Mouse (Mus musculus) embryonic facial prominence, embryonic 14.5 days (tissue): ENCODE measurements at regions not wholly inside any gene's neighbourhood (a gene's known extent, or its start where the extent isn't known, plus 50 kb on each side); places are given as distances from the start of the nearest gene placed in this dataset.

Experiments
- ATAC-seq: fragments of 200-750 bp; cut with Nextera tagmentation; 2 replicates; pipeline ENCODE4 v1.8.0; 2017; ENCODE audit warnings: low read depth, moderate number of reproducible peaks, moderate TSS enrichment
- DNase-seq: peaks from one replicate; pipeline ENCODE4 v3.0.0-alpha.2; 2015; ENCODE audit warnings: low spot score
- H3K27ac ChIP-seq: fragments of 300-500 bp; sonication (generic); replicated peaks from 2 replicates; pipeline ENCODE4 v1.5.1; 2014; ENCODE audit warnings: low read depth, mild to moderate bottlenecking, low read length, moderate library complexity
- H3K27me3 ChIP-seq: fragments of 300-500 bp; sonication (generic); replicated peaks from 2 replicates; pipeline ENCODE4 v1.6.1; 2014; ENCODE audit warnings: low read length; ENCODE audit not compliant: control insufficient read depth, insufficient read depth
- H3K36me3 ChIP-seq: fragments of 300-500 bp; sonication (generic); 2 replicates; pipeline ENCODE4 v1.6.1; 2014; ENCODE audit warnings: low read length, mixed read lengths; ENCODE audit not compliant: control insufficient read depth, insufficient read depth
- H3K4me1 ChIP-seq: fragments of 300-500 bp; sonication (generic); 2 replicates; pipeline ENCODE4 v1.6.1; 2014; ENCODE audit warnings: antibody characterized with exemption, low read length; ENCODE audit not compliant: control insufficient read depth, insufficient read depth
- H3K4me2 ChIP-seq: fragments of 300-500 bp; sonication (generic); 2 replicates; pipeline ENCODE4 v1.6.1; 2014; ENCODE audit warnings: low read depth, mild to moderate bottlenecking, low read length, moderate library complexity, mixed read lengths
- H3K4me3 ChIP-seq: fragments of 300-500 bp; sonication (generic); 2 replicates; pipeline ENCODE4 v1.5.1; 2014; ENCODE audit warnings: low read depth, mild to moderate bottlenecking, low read length
- H3K9ac ChIP-seq: fragments of 300-500 bp; sonication (generic); 2 replicates; pipeline ENCODE4 v1.6.1; 2014; ENCODE audit warnings: low read depth, mild to moderate bottlenecking, low read length, moderate library complexity, mixed read lengths
- H3K9me3 ChIP-seq: fragments of 300-500 bp; sonication (generic); 2 replicates; pipeline ENCODE4 v1.6.1; 2016; ENCODE audit warnings: low read length; ENCODE audit not compliant: control insufficient read depth
- WGBS: fragments of 180-500 bp; shearing (Covaris S2); extraction: QIAGEN DNeasy Blood & Tissue Kit; methylation state at CpG from one replicate; pipeline ENCODE4 v1.1.7; 2014; 5-methylcytosine and 5-hydroxymethylcytosine counted together

DNA sequence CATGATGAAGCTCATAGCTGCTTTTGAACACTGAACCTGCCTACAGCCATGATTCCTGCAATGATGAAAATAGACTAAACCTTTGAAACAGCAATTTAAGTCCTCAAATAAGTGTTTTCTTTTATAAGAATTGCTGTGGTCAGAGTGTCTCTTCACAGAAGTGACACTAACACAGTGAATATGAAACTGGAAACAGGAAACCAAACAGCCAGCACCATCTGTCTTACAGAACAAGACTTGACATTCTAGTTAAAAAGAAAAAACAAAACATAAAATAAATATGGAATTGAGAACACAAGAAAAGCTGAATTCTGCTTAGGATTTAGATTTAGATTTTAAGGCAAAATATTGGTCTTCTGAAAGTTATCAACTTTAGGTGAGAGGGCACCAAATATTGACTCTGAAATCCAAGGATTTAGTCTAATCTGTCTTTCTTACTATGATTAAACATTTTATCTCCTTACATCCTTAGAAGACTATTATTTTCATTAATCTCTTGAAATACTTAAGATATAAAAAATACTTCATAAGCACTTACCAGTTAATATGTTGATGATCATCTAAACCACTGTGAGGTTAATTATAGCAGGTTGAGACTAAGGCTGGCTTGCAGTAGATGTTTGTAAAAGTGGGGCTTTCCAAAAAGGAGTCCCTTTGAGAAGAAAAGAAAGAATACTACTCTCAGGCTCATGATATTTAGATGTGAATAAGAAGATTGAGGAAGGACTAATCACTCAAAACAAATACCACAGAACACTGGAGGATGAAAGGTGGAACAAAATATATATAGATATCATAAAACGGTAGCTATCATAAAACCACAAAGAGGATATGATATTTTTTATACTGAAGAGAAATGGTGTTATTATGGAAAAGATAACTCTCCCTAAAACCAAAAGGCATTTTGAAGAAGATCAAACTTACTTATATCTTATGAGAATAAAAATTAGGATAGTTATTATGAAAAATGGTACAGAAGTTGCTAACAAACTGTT lies 903.7 kb downstream of the Tbl1xr1 start:
- WGBS: 89% methylated on average over 1 of the region's 1 CpGs
- DNase-seq (no peak), ATAC-seq (no peak)
- Histone ChIP-seq H3K36me3 (no peaks in the 10 kb centered on the region), H3K4me2 (no peak overlapping the region), H3K9ac (no peak overlapping the region), H3K4me3 (no peak overlapping the region), H3K27me3 (no peaks in the 10 kb centered on the region), H3K27ac (no peak overlapping the region), H3K4me1 (no peaks in the 10 kb centered on the region), H3K9me3 (no peaks in the 10 kb centered on the region)

GRCm38 (mm10) chr3:22982430-22982829 lies 906.0 kb downstream of the Tbl1xr1 start:
- Histone ChIP-seq H3K36me3 (no peaks in the 10 kb centered on the region), H3K9me3 (no peaks in the 10 kb centered on the region), H3K4me3 (no peak overlapping the region), H3K27me3 (no peaks in the 10 kb centered on the region), H3K4me1 (no peaks in the 10 kb centered on the region), H3K9ac (no peak overlapping the region), H3K27ac (no peak overlapping the region), H3K4me2 (no peak overlapping the region)
- DNase-seq (no peak), ATAC-seq (no peak)

DNA sequence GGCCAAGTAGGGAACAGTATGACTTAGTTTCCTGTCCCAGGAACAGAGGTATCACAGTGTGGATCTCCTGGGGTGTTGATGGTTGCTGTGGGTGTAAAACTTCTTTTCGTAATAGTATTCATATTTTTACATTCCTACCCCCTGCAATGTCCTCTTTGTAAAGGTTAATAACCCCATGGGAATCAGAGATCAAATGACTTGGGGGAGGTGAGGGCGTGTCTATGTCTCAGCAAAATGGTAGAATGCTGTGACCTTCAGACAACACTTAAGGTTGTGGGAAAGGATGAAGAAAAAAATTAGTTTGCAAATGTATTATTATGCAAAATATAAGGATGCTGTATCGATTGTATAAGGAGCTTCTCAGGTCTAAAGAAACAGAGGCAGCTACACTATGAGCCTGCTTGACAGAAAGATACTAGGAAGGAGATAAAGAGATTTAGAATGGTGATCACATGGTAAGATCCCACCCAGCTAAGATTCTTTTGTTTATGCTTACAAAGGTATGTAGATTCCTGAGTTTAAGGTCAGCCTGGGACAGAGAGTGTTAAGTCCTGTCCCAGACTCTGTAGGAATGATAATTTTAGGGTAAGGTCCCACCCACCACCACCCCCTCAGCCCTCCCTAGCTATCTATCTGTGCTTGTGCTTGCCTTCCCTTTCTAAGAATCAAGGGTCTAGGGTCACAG lies 913.8 kb downstream of the Tbl1xr1 start:
- H3K9me3 ChIP-seq: no peaks in the 10 kb centered on the region
- no peaks in the 10 kb centered on the region for H3K4me1 ChIP-seq
- H3K27me3 ChIP-seq: no peaks in the 10 kb centered on the region
- WGBS: 69% methylated on average over 3 of the region's 3 CpGs
- H3K4me3 ChIP-seq: no peak overlapping the region
- no peak overlapping the region for H3K27ac ChIP-seq
- no peak overlapping the region for H3K4me2 ChIP-seq
- DNase-seq (no peak), ATAC-seq (no peak)
- H3K36me3 ChIP-seq: no peaks in the 10 kb centered on the region
- H3K9ac ChIP-seq: no peak overlapping the region

DNA sequence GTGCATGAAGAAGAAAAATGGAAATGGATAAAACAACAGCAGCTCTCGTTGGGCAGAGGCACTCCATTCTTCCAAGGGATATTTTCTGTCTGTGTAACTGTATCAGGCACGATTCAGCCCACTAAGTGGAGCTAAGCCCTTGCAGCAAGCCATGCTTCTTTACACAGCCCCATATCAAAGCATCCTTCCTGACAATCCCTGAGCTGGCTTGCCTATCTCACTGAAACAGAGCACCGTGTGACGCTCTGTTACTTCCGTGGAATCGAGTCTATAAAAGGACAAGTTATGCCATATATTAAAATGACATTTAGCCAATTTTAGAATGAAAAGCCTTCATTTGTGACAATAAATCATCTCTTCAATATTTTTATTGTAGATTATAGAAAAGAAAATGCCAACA lies 918.8 kb downstream of the Tbl1xr1 start:
- Histone ChIP-seq H3K36me3 (no peaks in the 10 kb centered on the region), H3K9ac (no peak overlapping the region), H3K27me3 (no peaks in the 10 kb centered on the region), H3K4me3 (no peak overlapping the region), H3K4me2 (no peak overlapping the region), H3K4me1 (no peaks in the 10 kb centered on the region), H3K9me3 (no peaks in the 10 kb centered on the region), H3K27ac (no peak overlapping the region)
- WGBS: 81% methylated on average over 6 of the region's 6 CpGs
- DNase-seq: no peak
- no peak for ATAC-seq

DNA sequence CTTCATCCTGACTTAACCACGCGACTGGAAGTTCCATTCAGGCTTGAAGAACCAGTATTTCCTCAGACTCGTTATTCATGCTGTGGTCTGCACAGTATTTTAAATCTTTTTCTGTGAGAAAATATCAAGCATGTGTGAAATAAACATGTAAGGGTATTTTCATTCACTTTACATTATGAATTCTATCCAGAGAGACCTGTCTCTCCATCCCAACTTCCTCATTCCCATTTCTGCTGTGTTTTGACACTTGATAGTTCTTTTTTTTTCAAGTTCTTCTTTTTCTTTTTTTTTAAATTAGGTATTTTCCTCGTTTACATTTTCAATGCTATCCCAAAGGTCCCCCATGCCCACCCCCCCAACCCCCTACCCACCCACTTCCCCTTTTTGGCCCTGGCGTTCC lies 919.4 kb downstream of the Tbl1xr1 start:
- Histone ChIP-seq H3K27me3 (no peaks in the 10 kb centered on the region), H3K4me1 (no peaks in the 10 kb centered on the region), H3K4me3 (no peak overlapping the region), H3K4me2 (no peak overlapping the region), H3K36me3 (no peaks in the 10 kb centered on the region), H3K27ac (no peak overlapping the region), H3K9me3 (no peaks in the 10 kb centered on the region), H3K9ac (no peak overlapping the region)
- DNase-seq (no peak), ATAC-seq (no peak)
- WGBS: 58% methylated on average over 5 of the region's 5 CpGs

DNA sequence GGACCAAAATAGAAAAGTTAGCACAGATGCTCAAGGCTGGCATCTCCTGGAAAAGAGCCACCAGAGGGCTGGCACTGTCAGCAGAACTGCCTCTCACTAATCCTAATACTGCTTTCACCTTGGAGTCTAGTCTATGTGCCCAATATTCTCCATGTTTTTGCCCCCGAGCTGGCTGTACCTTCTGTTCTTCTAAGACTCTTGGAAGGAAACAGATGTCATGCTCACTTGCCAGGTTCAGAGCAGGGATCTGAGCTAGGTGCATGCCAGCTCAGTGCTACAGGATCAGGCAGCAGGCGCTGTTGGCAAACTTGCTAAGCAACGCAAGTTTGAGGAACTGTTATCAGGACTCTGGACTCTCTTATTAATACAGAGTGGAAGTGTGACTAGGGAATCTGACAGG lies 924.6 kb downstream of the Tbl1xr1 start:
- no peak for DNase-seq
- 72% methylated on average over 3 of the region's 3 CpGs for WGBS
- Histone ChIP-seq H3K27ac (no peak overlapping the region), H3K4me3 (no peak overlapping the region), H3K9me3 (no peaks in the 10 kb centered on the region), H3K9ac (no peak overlapping the region), H3K27me3 (no peaks in the 10 kb centered on the region), H3K4me1 (no peaks in the 10 kb centered on the region), H3K36me3 (no peaks in the 10 kb centered on the region), H3K4me2 (no peak overlapping the region)
- ATAC-seq: no peak

DNA sequence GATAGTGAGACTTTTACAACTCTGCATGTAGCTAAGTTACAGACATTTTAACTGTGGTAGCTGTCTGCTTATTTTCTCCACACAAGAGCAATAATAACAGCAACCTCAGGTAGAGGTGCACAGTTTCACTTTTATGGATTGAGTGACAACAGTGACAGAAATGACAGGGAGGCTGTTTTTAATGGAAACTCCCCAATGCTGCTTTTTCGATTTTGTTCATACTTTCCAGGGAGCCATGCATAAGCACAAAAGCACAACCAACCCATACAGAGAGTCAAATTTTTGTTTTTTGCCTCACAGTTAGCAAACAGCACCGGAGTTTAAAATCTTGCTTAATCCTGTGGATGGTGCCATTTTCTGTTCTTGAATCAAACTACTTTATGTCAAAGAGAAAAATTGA lies 955.6 kb downstream of the Tbl1xr1 start:
- H3K27ac ChIP-seq: no peak overlapping the region
- H3K9me3 ChIP-seq: no peaks in the 10 kb centered on the region
- H3K4me1 ChIP-seq: no peaks in the 10 kb centered on the region
- ATAC-seq: no peak
- no peaks in the 10 kb centered on the region for H3K36me3 ChIP-seq
- H3K27me3 ChIP-seq: no peaks in the 10 kb centered on the region
- 77% methylated on average over 2 of the region's 2 CpGs for WGBS
- no peak overlapping the region for H3K9ac ChIP-seq
- DNase-seq: no peak
- H3K4me2 ChIP-seq: no peak overlapping the region
- no peak overlapping the region for H3K4me3 ChIP-seq

DNA sequence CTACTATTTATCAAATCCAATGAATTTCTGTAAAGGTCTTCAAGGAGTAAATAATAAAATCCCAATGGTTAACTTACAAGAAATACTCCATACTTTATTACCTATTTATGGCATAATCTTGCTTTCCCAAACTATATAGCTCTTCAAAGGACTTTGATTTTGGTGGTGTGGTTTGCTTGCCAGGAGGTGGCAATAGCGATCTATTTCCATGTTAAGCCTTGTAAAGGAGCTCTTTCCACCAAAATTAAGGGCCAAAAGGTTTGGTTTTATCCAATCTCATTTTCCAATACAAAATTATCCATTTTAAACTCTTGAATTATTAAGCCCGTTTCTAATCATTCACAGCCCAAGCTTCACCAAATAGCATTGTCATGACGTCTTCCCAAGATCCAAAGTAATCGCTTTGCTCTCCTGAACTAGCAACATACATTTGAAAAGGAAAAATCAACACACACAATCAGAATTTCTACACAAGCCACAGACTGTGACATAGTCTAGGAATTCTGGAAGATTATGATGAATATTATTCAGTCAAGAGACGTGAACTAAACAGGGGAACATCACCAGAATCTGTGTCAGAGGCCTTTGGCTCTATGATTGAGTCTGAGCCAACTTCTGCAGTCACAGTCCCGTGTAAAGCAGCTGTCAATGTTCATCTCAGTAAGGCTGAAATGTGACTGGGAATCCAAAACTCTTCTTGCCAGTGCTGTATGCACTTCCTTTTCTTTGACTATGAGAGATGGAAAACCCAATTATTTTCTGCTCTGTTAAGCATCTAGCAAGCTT lies 986.9 kb downstream of the Tbl1xr1 start:
- 62% methylated on average over 6 of the region's 6 CpGs for WGBS

More for the DNA sequence above, 986.9 kb downstream of the Tbl1xr1 start:
- no peaks in the 10 kb centered on the region for H3K36me3 ChIP-seq
- DNase-seq (peak; percentile 43), ATAC-seq (no peak)
- H3K27ac ChIP-seq: no peak overlapping the region
- no peak overlapping the region for H3K4me3 ChIP-seq
- no peaks in the 10 kb centered on the region for H3K27me3 ChIP-seq
- no peaks in the 10 kb centered on the region for H3K4me1 ChIP-seq
- H3K4me2 ChIP-seq: no peak overlapping the region
- H3K9ac ChIP-seq: no peak overlapping the region
- H3K9me3 ChIP-seq: no peaks in the 10 kb centered on the region
